Mouse (Mus musculus): ENCODE results near the gene Atl3.

DNA sequence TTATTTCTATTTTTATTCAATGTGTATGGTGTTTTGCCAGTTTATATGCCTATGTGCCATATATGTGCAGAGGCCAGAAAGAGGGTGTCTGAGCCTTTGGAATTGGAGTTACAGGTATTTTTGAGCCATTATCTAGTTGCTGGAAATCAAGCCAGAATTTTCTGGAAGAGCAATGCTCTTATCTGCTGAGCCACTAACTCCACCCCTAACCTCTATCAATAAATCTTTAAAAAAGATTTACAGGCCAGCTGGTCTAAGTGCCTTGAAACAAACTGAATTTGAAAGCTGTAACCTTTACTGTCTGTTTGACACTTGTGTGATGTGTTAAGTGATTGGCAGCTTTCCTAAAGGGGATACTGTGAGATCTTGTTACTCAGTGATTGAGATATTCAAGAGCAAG is 29.9 kb downstream of the Atl3 start:
- TF ChIP-seq GATA1 (IDR thresholded peaks at IDR 0.05; ENCODE audit: borderline replicate concordance, low read length) (no peak), FLI1 (IDR thresholded peaks at IDR 0.05; ENCODE audit: low read length) (no peak)
